ENCODE assay signal across 1 mouse cellular context in genomic region chr6:136925049-136925448, GRCm38 (mm10).
TF ChIP-seq lines count a peak whose summit lies in the region.

No protein-coding gene starts in this region.

TF ChIP-seq in CH12.LX, 34 proteins besides CTCF, POLR2A, EP300 and RAD21 (continued from another document):
- TF ChIP-seq JUND (conservative IDR thresholded peaks at IDR 0.05; ENCODE audit: low read depth, low read length) (no peak), ZMIZ1 (IDR thresholded peaks at IDR 0.05; ENCODE audit: low read depth, low read length) (no peak), PAX5 (IDR thresholded peaks at IDR 0.05; ENCODE audit: low read length) (no peak)
